Mouse (Mus musculus) CH12.LX (cell line): ENCODE measurements around the gene Tsku.

ENCODE experiments used
- CHD2 ChIP-seq: IDR thresholded peaks from 2 replicates; pipeline ENCODE4 v1.6.1; 2011; ENCODE audit warnings: low read length, improper control_type of control experiment
- CTCF ChIP-seq, 2 experiments: IDR thresholded peaks in 1 of 2; conservative IDR thresholded peaks in 1 of 2; 2 replicates each; pipeline ENCODE4 v1.5.1; 2011 to 2012; ENCODE audit warnings: low read depth in 2 of 2, low read length in 2 of 2, improper control_type of control experiment in 1 of 2, inconsistent platforms in 1 of 2, mild to moderate bottlenecking in 1 of 2, moderate library complexity in 1 of 2
- EP300 ChIP-seq: IDR thresholded peaks from 2 replicates; pipeline ENCODE4 v1.6.1; 2011; ENCODE audit warnings: low read length, improper control_type of control experiment
- IRF4 ChIP-seq: IDR thresholded peaks from 2 replicates; pipeline ENCODE4 v1.6.1; 2014; ENCODE audit warnings: low read depth, mild to moderate bottlenecking, inconsistent platforms, low read length, improper control_type of control experiment
- JUN ChIP-seq: IDR thresholded peaks from 2 replicates; pipeline ENCODE4 v1.6.1; 2011; ENCODE audit warnings: low read depth, mild to moderate bottlenecking, low read length, improper control_type of control experiment, moderate library complexity; ENCODE audit not compliant: insufficient read depth
- JUND ChIP-seq: conservative IDR thresholded peaks from 2 replicates; pipeline ENCODE4 v1.6.1; 2011; ENCODE audit warnings: low read depth, low read length, improper control_type of control experiment
- KAT2A ChIP-seq: IDR thresholded peaks from 2 replicates; pipeline ENCODE4 v1.6.1; 2012; ENCODE audit warnings: low read length, improper control_type of control experiment, inconsistent platforms; ENCODE audit not compliant: insufficient replicate concordance
- MAX ChIP-seq: IDR thresholded peaks from 2 replicates; pipeline ENCODE4 v1.6.1; 2011; ENCODE audit warnings: low read length, improper control_type of control experiment
- MEF2A ChIP-seq: IDR thresholded peaks from 2 replicates; pipeline ENCODE4 v1.6.1; 2014; ENCODE audit warnings: low read depth, mild to moderate bottlenecking, inconsistent platforms, low read length, improper control_type of control experiment, borderline replicate concordance
- RCOR1 ChIP-seq: conservative IDR thresholded peaks from 2 replicates; pipeline ENCODE4 v1.6.1; 2012; ENCODE audit warnings: low read depth, mild to moderate bottlenecking, inconsistent platforms, low read length, improper control_type of control experiment
- SMC3 ChIP-seq: IDR thresholded peaks from 2 replicates; pipeline ENCODE4 v1.6.1; 2011; ENCODE audit warnings: low read depth, low read length, improper control_type of control experiment
- USF1 ChIP-seq: IDR thresholded peaks from 2 replicates; pipeline ENCODE4 v1.6.1; 2014; ENCODE audit warnings: low read depth, mild to moderate bottlenecking, inconsistent platforms, low read length, improper control_type of control experiment

DNA sequence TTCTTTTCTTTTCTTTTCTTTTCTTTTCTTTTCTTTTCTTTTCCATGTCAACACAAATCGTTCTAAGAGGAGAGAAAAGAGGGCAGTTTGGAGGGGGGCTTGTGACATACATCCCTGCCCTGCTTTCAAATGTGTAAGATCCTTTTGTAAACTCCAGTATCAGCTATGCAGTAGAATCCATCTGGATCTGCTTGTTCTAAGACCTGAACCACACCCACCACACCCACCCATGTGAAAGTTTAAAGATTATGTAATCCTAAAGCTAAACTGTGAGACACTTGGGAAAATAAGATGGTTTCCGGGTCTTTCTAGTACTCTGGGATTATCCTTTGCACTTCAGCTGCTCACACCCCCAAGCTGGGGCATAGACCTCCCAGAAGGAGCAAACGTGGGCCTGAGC, 18.9 kb downstream of the Tsku start:
- TF ChIP-seq MAX (no peak), CTCF (conservative IDR thresholded peaks at IDR 0.05 in 1 of 2, IDR thresholded peaks at IDR 0.05 in 1 of 2; ENCODE audit: low read depth in 2 of 2, low read length in 2 of 2) (no peak), JUN (no peak), USF1 (no peak), CHD2 (no peak), JUND (no peak), RCOR1 (no peak), KAT2A (no peak), IRF4 (no peak), EP300 (no peak), MEF2A (no peak), SMC3 (no peak)
